Mouse (Mus musculus): ENCODE results near the gene Nop16. TPM values are rescaled to one million over a fixed set of nuclear protein-coding genes. Genes with fewer than 3 reads are reported as not detected.
A peak's percentile ranks its signal among the peaks of the same experiment; 100 is the strongest.
"Not testable (repeated sequence)": the region's sequence is repeated elsewhere in the genome, so short reads cannot be mapped to it uniquely, and the experiment has no call there.

The Nop16 gene
- total RNA-seq (2021) = 10 to 100 TPM; 25.7 to 27.5 TPM

DNA sequence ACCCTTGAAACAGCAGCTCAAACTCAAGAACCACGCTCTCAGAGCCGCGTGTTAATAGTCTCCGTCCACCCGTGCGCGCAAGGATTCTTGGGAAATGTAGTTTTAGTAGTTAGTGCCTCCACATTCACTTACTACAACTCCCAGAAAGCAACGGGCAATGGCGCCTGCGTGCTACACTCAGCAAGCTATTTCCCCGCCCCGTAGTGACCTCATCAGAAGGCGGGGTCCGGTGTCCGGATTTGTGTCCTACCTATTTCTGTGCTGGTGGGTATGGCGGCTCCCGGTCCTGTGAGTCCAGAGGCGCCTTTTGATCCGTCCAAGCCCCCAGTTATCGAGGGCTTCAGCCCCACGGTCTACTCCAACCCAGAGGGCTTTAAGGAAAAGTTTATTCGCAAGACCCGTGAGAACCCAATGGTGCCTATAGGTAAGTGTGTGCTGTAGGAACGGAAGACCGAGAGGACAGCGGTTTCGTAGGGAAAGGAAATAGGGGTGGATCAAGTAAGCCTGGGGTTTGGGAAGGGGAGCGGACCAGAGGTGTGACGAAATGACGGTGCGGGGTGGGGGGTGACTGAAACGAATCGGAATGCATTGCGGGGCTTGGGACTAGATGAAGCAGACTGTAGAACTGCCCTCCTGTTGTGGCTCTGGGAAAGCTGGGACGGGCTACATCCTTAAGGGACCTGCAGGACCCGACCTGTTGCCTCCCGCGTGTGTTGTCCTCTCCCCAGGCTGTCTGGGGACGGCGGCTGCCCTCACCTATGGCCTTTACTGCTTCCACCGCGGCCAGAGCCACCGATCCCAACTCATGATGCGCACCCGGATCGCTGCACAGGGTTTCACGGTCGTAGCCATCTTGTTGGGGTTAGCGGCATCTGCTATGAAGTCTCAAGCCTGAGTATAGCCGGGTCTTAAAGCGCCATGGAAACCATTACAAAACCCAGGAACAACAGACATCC, at the start of gene Nop16, which contains the start of gene Higd2a:
Gene Nop16, minus strand, starts transcription at position 95 of the 956 bp plus-strand sequence.
Gene Higd2a, plus strand, starts transcription at position 212 of the 956 bp plus-strand sequence.
- peak; percentile 79 to 88 for DNase-seq (ENCODE audit: extremely low spot score in 1 of 2, low spot score in 1 of 2)

DNA sequence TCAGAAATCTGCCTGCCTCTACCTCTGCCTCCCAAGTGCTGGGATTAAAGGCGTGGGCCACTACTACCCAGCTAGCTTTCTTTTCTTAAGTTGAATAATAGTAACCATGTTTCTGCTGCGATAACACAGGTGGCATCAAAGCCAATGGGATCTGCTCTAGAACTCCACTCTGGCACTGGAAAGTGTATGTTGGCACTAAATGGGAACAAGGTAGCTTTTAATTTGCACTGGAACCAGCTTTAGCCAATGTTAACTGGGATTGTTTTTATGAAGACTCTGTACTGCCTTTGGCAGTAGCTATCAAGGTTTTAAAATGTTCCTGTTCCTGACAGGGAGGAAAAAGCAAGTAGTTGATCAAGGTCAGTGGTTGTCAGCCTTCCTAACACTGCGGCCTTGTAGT, 45.1 kb upstream of the Nop16 start:
- no peak for DNase-seq (ENCODE audit: extremely low spot score in 1 of 2, low spot score in 1 of 2)

DNA sequence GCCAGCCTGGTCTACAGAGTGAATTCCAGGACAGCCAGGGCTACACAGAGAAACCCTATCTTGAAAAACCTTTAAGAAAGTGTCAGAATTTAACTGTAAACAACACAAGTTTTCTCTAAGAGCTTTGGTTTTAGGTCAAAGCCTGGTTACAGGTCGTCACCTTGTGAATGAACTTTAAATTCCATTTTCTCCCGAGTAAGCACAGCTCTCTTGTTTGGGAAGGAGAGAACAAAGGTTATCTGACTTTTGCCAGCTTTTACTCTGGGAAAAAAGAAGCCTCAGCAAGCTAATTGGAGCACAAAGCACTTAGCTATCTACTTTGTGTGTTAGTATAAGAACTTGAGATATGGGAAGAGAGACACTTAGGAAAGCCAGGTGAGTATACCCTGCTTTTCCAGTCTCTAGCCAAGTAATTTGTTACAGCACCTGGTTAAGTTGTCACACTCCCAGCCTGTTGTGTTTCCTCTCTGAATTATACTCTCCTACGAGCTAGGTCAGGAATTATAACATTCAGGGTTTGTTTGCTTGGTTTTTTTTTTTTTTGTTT, 42.9 kb upstream of the Nop16 start:
- no peak for DNase-seq (ENCODE audit: extremely low spot score in 1 of 2, low spot score in 1 of 2)

DNA sequence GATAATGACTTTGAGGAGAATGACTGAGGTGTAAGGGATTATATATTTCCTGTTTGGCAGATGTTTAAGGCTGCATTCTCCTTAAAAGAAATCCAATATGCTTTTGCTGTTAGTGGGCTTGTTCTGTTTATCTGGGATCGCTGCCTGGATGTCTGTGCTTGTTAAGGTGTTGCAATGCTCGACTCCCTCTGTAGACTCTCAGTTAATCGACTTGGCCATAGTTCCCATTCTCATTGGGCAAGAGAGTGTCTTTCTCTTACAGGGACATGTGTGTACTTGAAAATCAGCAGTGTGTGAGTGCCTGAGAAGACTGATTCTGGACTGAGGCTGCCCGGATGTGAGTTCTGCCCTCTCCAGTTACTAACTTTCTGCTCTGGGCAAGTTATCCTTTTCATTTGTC, 39.2 kb upstream of the Nop16 start:
- no peak for DNase-seq (ENCODE audit: extremely low spot score in 1 of 2, low spot score in 1 of 2)

DNA sequence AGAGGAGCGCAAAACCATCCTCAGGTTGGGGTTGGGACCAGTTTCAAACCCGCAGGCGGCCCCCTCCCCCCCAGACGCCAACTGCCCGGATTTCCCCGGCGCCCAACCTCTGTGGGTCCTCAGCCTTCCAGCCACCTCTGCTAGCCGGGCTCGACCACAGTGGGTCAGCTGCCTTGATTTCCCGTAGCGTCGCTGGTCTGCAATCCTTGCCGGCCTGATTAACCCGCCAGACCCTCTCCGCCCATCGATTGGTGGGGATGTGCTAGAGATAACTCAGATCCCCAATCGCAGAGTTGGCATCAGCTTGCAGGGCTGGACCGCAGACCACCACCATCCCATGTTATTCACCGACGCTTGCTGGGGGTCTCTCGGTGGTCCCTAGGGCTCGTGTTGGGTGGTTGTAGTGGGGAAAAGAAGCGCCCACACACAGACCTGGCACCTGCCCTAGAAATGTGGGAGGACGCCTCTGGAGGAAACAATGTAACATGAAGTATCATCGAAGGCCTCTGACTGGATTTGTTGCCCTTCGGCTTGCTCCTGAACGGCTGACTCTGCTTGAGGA, 32.2 kb upstream of the Nop16 start:
- no peak for DNase-seq (ENCODE audit: extremely low spot score in 1 of 2, low spot score in 1 of 2)

DNA sequence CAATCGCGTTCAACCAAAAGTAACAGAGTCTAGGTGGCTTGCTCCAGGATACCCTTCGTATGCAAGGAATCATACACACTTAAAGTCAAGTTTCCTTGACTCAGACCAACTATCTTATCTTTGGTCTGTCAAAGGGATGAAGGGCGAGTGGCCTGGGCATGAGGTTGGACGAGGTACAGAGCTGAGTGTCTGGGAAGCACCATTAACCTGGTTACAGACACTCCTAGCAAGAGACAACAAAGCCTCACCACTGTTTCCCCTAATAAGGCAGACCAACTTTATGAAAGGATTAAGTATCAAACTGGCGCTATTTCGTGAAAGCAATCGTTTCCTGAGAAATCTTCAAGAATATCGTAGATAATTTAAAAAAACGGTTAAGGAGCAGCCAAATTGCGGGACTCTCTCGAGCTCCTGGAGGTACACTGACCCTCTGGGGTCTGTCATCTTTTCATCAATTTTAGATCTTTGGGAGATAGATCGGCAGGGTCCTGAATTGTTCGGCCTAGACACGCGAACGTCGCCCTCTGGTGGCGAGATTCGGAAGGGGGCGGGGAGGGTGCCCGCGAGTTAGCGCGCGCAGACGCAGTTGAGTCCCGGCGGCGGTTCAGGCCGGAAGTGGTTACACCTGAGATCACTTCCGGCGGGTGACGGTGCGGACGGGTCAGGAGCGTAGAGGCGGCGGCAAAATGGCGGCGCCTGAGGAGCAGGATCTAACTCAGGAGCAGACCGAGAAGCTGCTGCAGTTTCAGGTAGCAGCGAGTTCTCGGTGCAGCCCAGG, 31.5 kb upstream of the Nop16 start, which contains the start of gene Faf2:
Gene Faf2, plus strand, starts transcription at position 630 of the 778 bp plus-strand sequence.
- peak; percentile 99 to 100 for DNase-seq (ENCODE audit: extremely low spot score in 1 of 2, low spot score in 1 of 2)

DNA sequence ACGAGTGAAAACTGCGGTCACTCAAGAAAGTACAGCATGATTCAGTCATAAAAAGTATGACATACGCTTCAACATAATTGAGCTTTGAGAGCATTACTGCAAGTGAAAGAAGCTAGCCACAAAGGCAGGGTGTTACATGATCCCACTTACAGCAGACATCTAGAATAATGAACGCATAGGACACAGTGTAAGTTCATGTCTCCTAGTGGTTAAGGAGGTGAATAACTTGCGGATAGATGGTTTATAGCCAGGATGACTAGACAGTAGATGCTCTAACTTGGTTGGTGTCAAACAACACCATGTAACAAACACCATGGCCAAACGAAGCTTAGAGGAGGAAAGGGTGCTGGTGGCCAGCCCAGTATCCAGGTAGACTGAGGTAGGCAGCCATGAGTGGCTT, 27.1 kb upstream of the Nop16 start:
- DNase-seq (ENCODE audit: extremely low spot score in 1 of 2, low spot score in 1 of 2) = no peak

DNA sequence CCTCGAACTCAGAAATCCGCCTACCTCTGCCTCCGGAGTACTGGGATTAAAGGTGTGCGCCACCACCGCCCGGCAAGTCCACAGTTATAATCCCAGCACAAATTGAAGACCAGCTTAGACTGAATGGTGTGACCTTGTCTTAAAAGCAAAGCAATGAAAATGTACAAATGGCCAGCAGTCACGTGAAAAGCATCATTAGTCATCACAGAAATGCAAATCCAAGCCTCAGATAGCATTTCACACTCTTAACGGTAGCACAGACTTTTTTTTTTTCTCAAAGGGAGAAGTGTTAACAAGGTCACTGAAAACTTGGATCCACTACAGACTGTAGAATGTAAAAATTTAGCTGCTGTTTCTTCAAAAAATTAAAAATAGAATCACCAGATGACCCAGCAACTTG, 26.4 kb upstream of the Nop16 start:
- no peak for DNase-seq (ENCODE audit: extremely low spot score in 1 of 2, low spot score in 1 of 2)

DNA sequence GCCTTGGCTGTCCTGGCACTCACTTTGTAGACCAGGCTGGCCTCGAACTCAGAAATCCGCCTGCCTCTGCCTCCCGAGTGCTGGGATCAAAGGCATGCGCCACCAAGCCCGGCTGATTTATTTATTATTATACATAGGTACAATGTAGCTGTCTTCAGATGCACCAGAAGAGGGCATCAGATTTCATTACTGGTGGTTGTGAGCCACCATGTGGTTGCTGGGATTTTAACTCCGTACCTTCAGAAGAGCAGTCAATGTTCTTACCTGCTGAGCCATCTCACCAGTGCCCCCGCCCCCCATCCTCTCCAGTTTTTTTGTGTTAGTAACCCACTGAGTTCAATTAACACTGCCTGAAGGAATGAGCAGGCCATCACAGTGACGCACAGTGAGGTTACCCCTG, 23.3 kb upstream of the Nop16 start:
- not testable (repeated sequence) for DNase-seq (ENCODE audit: extremely low spot score in 1 of 2, low spot score in 1 of 2)

DNA sequence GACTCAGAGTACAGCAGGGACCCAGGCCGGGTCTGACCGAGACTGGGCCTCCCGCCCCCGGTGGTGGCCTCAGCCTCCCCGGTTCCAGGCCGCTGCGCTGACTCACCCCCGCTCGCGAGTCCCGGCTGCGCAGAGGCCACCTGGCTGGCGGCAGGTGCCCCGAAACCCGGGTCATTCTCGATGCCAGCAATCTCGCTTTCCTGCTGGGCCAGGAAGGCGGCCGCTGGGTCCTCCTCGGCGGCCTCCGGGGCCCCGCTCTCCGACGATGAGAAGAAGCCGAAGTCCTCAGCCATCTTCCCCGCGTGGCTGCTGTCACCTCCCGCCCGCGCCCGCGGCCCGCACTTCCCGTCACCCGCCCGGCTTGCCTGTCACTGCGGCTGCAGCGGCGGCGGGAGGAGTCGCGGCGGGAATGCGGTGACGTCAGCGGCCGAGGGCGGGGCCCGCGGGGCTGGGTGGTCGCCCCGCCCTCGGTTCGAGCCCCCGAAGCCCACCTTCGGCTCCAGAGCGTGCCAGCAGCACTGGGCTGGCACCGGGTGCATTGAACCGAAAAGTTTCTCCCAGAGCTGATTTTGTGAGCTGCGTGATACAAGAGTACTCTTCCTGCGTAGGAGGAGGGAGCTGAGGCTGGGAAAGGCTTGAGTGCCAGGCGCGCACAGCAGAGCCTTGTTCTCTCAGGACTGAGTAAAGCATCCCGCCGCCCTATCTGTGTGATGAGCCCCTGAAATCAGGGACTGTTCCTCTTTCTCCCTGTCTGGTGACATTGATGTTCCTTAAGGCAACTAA, 21.3 kb upstream of the Nop16 start, which contains the start of gene Cltb:
Gene Cltb, minus strand, starts transcription at position 373 of the 783 bp plus-strand sequence.
- DNase-seq (ENCODE audit: extremely low spot score in 1 of 2, low spot score in 1 of 2) = peak; percentile 92 to 95

DNA sequence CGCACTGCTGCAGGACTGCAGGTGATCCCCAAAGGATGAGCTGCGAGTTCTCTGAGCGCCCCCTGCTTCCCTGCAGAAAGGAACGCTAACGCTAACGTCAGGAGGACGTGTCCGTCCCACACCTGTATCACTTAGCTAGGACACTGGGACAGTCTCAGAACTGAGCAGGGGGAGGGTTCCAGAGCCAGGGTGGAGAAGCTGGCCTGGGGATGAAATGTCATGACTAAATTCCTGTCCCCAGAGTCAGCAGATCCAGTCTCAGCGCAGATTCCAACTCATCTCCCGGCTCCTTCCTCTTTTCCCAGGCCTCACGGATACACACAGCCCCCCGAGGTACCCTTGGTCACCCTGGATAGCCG, 20.7 kb upstream of the Nop16 start:
- no peak for DNase-seq (ENCODE audit: extremely low spot score in 1 of 2, low spot score in 1 of 2)

DNA sequence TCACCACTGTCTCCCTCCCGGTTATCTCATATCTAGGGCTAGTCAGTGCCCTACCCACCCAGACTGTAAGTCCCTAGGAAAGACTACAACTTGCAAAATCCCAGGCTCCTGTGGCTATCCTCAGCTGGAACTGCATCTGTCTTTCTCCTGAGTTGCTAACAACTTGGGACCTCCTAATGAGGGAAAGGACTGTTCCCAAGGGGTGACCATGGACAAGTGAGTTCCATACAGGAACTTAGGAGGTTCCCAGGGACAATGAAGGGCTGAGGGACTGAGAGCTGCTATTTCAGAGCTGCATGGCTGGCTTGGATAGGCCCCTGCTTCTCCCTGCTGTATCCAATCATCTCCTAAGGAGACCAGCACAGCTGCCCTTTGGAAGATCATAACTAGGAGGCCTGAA, 19.4 kb upstream of the Nop16 start:
- DNase-seq (ENCODE audit: extremely low spot score in 1 of 2, low spot score in 1 of 2) = no peak

DNA sequence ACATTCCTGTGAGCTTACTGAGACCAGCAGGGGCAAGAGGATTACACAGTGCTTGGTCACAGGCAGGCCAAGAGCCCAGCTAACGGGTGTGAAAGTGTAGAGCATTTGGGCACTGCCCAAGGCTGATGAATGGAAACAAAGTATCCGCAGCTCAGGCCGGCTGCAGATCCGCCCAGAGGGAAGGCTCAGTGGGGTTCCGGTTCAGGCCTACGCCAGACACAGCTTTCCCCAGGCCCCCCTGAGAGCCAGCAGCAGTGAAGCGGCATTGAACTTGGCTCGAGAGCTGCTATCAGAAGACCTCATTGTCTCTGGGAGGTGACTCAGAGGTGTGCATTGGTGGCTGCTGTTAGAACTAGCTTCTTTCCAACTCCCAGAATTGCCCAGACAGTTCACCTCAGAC, 18.8 kb upstream of the Nop16 start:
- DNase-seq (ENCODE audit: extremely low spot score in 1 of 2, low spot score in 1 of 2) = no peak

DNA sequence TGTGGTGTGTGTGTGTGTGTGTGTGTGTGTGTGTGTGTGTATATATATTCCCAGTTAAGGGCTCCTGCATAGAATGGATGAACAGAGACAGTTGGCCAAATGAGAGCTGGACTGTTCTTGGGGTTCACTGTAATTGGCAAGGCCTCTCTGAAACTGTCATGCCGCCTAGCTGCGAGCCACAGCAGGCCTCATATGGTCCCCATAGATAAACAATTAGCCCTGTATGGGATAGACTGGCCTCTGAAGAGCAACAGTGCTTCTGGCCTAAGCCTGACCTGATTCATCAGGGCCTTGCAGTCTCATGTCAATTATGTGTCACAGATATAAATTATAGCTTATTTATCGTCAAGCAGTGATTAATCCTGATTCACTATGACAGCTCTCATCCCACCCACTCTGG, 18.1 kb upstream of the Nop16 start:
- no peak for DNase-seq (ENCODE audit: extremely low spot score in 1 of 2, low spot score in 1 of 2)

DNA sequence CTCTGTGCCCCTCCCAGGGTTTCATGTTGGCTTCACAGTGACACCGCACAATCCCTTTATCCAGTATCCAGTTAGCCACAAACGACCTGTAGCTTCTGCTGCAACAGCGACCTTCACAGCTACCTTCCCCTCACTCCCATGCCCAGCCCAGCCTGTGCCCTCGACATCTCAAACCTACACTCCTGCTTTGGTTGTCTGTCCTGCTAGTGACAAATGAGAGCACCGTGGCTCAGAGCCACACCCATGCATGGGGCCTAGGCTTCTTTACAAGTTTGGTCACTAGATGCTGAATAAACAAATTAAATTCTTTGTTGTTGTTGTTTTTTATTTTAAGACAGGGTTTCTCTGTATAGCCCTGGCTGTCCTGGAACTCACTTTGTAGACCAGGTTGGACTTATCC, 17.3 kb upstream of the Nop16 start:
- DNase-seq (ENCODE audit: extremely low spot score in 1 of 2, low spot score in 1 of 2) = no peak

DNA sequence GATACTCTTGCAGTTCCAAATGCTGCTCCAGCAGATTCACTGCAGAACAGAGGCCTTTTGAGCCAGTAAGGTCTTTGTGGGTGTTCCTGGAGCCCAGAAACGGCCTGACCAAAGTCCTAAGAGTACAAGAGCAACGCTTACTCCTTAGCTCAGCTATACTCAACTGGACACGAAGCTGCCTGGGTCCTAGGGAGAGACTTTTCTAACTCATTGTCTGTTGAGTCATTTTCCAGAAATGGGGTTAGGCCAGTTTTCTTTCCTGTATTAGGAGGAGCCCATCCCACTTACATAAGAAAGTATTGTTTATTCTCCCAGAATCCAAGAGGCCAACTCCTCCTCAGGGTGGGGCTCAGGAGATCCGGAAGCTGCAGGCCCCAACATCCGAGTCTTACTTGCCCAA, 15.5 kb upstream of the Nop16 start:
- DNase-seq (ENCODE audit: extremely low spot score in 1 of 2, low spot score in 1 of 2) = no peak

DNA sequence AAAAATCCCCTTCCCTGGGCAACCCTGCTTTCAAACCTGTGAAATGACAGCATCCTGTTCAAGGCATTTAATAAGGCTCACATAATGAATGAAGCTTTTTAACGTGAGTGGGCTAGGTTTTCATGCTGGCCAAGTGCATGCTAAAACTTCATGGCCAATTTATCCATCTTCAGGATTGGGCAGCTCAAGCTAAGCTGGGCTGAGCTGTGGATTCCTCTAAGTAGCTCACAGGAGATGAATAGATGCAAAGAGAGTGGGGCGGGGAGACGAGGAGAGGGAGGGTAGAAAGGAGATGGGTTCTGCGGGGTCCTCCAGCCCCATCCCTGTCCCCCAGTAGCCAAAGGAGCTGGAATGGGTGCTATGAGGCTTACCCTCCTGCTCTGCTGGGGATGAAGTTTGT, 14.3 kb upstream of the Nop16 start:
- no peak for DNase-seq (ENCODE audit: extremely low spot score in 1 of 2, low spot score in 1 of 2)

DNA sequence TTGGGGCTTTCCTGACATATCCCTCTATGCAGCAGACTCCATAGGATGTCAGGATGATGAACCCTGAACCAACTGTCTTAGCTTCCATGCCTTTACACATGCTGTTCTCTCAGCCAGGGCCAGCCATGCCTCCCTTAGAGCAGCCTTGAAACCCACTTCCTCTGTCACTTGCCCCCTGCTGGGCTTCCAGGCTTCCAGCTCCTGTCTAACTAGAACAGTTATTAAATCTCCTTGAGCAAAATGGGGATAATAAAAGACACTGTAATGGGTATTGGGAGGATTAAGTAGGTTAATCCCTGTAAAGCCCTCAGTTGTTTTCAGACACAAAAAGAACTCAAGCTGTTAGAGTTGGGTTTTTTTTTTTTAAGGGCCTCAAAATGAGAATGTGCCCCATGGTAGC, 13.6 kb upstream of the Nop16 start:
- no peak for DNase-seq (ENCODE audit: extremely low spot score in 1 of 2, low spot score in 1 of 2)

DNA sequence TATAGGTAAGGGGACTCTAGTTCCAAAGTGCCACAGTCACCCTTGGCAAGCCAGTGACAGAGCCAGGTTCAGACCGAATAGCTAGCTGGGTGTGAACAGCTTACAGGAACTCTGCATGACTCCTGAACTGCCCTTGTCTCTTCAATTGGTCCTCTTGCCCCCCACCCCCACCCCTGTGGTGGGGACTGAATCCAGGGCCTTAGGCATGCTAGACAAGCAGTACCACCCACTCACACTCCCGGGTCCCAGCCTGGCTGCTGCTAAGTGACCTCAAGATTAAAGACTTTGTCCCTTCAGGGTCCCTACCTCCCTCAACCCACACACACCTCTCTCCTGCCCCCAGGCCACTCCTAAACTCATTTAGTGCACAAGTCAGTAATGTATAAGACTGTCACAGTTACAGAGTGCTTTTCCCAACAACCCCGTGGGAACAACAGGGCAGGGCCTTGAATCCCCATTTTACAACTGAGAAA, 12.8 kb upstream of the Nop16 start:
- DNase-seq (ENCODE audit: extremely low spot score in 1 of 2, low spot score in 1 of 2) = no peak

DNA sequence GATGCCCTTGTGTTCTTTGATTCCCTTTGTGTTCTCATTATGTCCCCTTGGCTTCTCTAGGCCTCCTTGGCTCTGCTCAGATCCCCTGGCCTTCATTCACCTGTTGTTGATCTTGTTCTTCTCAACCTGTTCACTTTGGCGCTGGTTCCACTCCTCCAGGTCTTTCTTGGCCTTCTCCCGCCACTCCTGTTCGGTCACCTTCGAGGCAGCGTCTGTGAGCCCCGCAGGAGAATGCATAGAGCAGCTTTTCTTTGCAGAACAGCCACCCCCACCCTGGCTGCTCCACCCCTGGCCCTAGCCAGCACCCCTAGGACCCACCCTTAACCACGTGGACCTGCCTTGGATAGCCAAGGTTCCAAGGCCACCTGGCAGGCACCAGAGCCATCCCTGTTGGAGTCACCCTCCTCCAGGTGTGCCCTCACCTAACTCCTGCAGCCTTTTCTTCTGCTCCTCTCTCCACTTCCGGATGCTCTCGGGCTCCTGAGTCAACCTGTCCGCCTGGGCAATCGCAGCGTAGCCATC, 8.8 kb upstream of the Nop16 start:
- DNase-seq (ENCODE audit: extremely low spot score in 1 of 2, low spot score in 1 of 2) = no peak

All from layer of hippocampus, postnatal 25 days (tissue).